Mouse (Mus musculus): ENCODE measurements around the gene Setd1a.

GRCm38 (mm10) chr7:127814241-127814921 lies 37.9 kb downstream of the Setd1a start:
- 0 out of 2 replicates have a peak, but pooled peaks have one; percentile 3 for TF ChIP-seq POLR2A (IDR thresholded peaks at IDR 0.05; ENCODE audit: insufficient read depth, low read depth, low read length)
- TF ChIP-seq CTCF (IDR thresholded peaks at IDR 0.05) = peak; percentile 12; the same call in 1 of the 2 replicates
- 0 out of 2 replicates have a peak, but pooled peaks have one; percentile 2 for TF ChIP-seq EP300 (IDR thresholded peaks at IDR 0.05; ENCODE audit: insufficient read depth, low read depth, low read length)
